Mouse (Mus musculus): ENCODE measurements around the gene Aff1.

DNA sequence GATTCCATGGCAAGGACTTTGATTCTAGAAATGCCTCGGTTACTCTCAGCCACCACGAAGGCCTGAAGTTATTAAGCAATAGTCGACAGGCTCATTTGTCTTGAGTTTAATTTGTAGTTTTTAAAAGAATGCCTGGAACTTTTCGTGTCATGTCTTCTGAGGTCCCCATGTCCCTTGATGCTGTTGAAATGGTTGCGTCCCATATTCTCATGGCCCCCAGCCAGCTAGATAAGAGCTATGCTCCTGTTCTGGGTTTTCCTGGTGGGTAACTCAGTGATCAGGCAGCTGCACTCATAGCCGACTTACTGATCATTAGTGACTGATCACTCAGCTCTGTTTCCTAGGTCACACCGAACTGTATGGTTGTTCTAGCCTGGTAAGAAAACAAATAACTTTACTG lies 69.6 kb downstream of the Aff1 start:
- TF ChIP-seq CTCF (IDR thresholded peaks at IDR 0.05; ENCODE audit: low read depth, low read length) (no peak), POLR2A (IDR thresholded peaks at IDR 0.05; ENCODE audit: extremely low read depth, insufficient read depth, low read length) (no peak)

Data from liver, adult 2 months (tissue).